Mouse (Mus musculus) frontal cortex, postnatal 10 days (tissue): ENCODE data around the gene Prop1.

Experiments used
- DNase-seq, 2 experiments: peaks; one replicate each; pipeline ENCODE4 v3.0.0; 2022; ENCODE audit warnings: low spot score in 2 of 2, mixed read lengths in 1 of 2

Prop1 gene

GRCm38 (mm10) chr11:50953665-50954064 is at the start of gene Prop1:
Gene Prop1 (minus strand): TSS chr11:50953765.
- DNase-seq = no peak

- no peak for DNase-seq
Measured at GRCm38 (mm10) chr11:51003296-51003695, 49.7 kb upstream of the Prop1 start, which contains the start of gene Olfr51. Gene Olfr51 (plus strand): TSS chr11:51003596.

DNA sequence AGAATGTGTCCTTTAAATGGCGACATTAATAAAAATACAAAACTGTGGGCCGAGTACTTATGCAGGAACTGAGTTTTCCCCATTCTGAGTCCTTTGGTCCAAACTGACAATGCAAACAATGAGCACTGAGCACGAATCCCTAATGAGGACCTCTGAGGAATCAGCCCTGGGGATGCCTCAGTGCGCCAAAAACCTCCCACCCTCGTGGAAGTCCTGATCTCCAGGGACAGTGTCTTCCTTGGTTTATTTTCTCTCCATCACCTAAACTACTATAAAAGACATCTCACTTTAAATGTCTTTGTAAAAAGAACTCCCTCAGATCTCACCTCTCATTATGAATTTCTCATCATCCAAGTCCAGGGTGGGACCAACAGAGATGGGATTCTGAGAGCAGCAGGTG is 28.1 kb upstream of the Prop1 start, which contains the start of gene Olfr1377:
TSS of gene Olfr1377 (plus strand) at position 301 of the 400 bp plus-strand sequence.
- no peak for DNase-seq

GRCm38 (mm10) chr11:50977216-50977615 is 23.7 kb upstream of the Prop1 start:
- no peak for DNase-seq

DNA sequence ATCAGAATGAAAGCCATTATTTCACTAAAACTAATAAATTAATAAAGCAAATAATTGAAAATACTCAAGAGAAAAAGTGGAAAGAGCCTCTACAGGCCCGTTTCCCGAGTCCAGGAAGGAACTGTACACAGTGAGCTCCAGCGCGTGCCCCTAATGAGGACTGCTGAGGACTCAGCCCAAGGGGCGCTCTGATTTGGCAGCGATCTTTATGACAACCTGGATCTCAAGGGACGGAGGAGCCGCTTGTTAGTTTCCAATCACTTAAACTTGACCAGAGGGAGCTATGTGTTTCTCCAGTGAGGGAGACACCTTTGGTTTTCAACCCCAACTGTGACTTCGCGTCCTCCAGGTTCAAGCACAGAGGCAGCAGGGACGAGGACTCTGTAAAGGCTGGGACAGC is 12.7 kb upstream of the Prop1 start, which contains the start of gene Olfr1378:
TSS of gene Olfr1378 (plus strand) at position 301 of the 400 bp plus-strand sequence.
- no peak for DNase-seq

GRCm38 (mm10) chr11:50964886-50965285 is 11.3 kb upstream of the Prop1 start:
- DNase-seq = no peak

- DNase-seq = no peak
Measured at GRCm38 (mm10) chr11:50952290-50952689, 1.3 kb downstream of the Prop1 start.

- DNase-seq = no peak
Measured at GRCm38 (mm10) chr11:50943506-50943905, 10.1 kb downstream of the Prop1 start, which contains the start of gene 4933414I15Rik. Gene 4933414I15Rik (minus strand): TSS chr11:50943765.

DNA sequence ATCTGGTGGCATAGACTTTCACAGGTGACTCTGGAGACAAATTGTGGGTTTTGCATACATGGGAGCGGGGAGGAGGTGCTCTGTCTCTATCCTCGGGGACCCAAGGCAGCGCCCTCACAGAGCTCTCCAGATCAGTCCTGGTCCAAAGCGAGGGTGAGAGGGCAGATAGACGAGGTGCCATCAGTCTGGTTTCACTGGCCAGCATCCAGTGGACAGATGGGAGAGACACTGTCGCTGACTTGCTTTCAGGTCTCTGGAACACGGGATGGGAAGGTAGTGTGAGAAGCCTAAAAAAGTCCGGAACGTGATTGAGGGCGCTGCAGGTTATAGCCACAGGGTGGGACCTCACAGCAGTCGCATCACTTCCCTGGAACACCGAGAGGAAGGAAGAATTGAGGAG is 11.2 kb downstream of the Prop1 start:
- no peak for DNase-seq

- no peak for DNase-seq
Measured at GRCm38 (mm10) chr11:50939621-50940366, 13.8 kb downstream of the Prop1 start.

DNA sequence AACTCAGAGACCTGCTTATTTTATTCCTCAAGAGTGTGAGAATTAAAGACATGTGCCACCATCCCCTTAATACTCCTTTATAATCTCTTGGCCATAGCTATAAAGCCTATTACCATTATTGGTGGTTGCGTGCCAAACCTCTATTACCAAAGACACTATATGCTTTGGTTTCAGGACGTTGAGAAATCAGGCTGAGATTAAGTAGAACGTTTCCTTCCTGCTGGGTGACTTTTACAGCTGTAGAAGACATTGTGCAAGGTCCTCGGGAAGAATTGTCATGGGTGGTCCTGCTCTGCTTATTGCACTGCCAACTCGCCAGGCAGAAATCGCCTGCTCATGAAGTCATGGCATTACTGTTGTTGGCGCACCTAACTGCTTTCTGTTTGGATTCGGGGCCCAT is 15.1 kb downstream of the Prop1 start:
- DNase-seq = no peak

- no peak for DNase-seq
Measured at GRCm38 (mm10) chr11:50932040-50932439, 21.5 kb downstream of the Prop1 start.

- peak; percentile 83 to 87 for DNase-seq
Measured at GRCm38 (mm10) chr11:50931451-50931866, 22.1 kb downstream of the Prop1 start, which contains the start of gene Zfp354b. Gene Zfp354b (minus strand): TSS chr11:50931633.

GRCm38 (mm10) chr11:50931021-50931420 is 22.5 kb downstream of the Prop1 start:
- peak in 1 of 2 experiments; percentile 31 for DNase-seq

- no peak for DNase-seq
Measured at GRCm38 (mm10) chr11:50930469-50931014, 23.0 kb downstream of the Prop1 start.

GRCm38 (mm10) chr11:50915671-50916320 is 37.8 kb downstream of the Prop1 start, which contains the start of gene Zfp2:
Gene Zfp2 (minus strand): TSS chr11:50916165.
- peak; percentile 89 to 91 for DNase-seq

DNA sequence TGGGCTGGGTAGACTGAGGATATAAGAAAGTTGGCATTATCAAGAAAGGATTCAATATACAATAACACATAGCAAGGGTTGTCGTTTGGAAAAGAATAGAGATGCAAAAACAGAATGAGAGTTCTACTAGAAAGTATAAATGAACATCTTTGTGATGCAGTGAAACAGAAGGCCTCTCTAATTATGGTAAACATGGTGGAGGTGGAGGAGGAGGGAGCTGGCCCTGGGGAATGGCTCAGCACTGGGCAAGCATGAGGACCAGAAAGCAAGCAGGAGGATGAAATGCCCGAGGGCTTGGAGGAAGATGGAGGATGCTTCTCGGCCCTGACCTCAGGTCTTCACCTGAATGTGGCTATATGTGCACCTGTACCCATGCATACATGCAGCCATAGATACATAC is 39.1 kb downstream of the Prop1 start:
- no peak for DNase-seq

GRCm38 (mm10) chr11:50913301-50913700 is 40.3 kb downstream of the Prop1 start:
- DNase-seq = no peak

DNA sequence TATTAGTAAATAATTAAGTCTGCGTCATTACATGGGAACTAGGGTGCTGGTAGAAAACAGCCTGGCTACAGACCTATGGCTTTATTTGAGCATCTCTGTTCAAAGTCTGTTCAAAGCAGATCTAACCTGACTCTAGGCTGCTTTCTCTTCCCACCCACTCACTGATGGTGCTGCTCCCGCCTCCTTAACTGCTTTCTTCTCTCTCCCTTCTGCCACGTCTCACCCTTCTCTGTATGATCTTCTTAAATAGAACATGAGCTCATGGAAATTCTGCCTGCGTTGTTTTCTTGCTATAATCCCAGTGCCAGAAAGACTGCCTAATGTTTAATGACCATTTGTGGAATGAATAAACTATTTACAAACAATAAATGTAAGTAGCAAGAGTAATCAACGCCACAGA is 45.4 kb downstream of the Prop1 start:
- no peak for DNase-seq
